Mouse (Mus musculus): ENCODE results near the gene Rtkn. TPM values are rescaled to one million over a fixed set of nuclear protein-coding genes. Genes with fewer than 3 reads are reported as not detected.

The Rtkn gene
- polyA plus RNA-seq, 1 experiment from 2014 or later: 10.1 TPM

DNA sequence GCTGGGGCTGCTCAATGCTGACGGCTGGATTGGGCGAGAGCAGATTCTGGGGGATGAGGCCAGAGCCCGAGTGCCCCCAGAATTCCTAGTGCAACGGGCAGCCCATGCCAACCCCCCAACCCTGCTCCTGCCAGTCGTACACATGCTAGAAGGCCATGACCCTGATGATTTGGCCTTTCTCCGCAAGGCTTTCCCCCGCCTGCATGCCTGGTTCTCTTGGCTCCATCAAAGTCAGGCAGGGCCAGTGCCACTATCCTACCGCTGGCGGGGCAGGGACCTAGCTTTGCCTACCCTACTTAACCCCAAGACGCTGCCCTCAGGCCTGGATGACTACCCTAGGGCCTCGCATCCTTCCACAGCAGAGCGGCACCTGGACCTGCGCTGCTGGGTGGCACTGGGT, 17.6 kb upstream of the Rtkn start:
- Histone ChIP-seq H3K27me3 (no peaks in the 10 kb centered on the region), H3K36me3 (peaks cover 32% of the 10 kb centered on the region), H3K4me3 (replicated peaks) (no peak overlapping the region), H3K9ac (peak overlapping the region; percentile 96; the same call in 1 of the 2 replicates), H3K4me1 (replicated peaks) (peaks cover 76% of the 10 kb centered on the region), H3K4me2 (0 out of 2 replicates have a peak overlapping the region, but pooled peaks have one; percentile 97), H3K27ac (peak overlapping the region; percentile 31; the same call in 1 of the 2 replicates), H3K9me3 (replicated peaks) (no peaks in the 10 kb centered on the region)
- WGBS (ENCODE audit: insufficient replicate concordance): 87% methylated on average over 13 of the region's 13 CpGs
- ATAC-seq (ENCODE audit: low read depth) (no peak), DNase-seq (no peak)

DNA sequence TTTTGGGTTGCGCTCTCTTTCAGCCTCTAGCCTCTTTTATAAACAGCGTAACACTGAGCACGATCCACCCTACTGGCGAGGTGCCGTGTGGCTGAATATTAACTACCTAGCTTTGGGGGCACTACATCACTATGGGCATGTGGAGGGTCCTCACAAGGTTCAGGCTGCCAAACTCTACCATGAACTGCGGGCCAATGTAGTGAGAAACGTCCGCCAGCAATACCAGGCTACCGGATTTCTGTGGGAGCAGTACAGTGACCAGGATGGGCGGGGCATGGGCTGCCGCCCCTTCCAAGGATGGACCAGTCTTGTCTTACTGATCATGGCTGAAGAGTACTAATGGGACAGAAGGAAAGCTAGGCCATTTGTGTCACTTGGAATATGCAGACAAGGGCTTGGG, 16.9 kb upstream of the Rtkn start:
- H3K27ac ChIP-seq: peak overlapping the region; percentile 94; the same call in 1 of the 2 replicates
- H3K9me3 ChIP-seq (replicated peaks): no peaks in the 10 kb centered on the region

DNA sequence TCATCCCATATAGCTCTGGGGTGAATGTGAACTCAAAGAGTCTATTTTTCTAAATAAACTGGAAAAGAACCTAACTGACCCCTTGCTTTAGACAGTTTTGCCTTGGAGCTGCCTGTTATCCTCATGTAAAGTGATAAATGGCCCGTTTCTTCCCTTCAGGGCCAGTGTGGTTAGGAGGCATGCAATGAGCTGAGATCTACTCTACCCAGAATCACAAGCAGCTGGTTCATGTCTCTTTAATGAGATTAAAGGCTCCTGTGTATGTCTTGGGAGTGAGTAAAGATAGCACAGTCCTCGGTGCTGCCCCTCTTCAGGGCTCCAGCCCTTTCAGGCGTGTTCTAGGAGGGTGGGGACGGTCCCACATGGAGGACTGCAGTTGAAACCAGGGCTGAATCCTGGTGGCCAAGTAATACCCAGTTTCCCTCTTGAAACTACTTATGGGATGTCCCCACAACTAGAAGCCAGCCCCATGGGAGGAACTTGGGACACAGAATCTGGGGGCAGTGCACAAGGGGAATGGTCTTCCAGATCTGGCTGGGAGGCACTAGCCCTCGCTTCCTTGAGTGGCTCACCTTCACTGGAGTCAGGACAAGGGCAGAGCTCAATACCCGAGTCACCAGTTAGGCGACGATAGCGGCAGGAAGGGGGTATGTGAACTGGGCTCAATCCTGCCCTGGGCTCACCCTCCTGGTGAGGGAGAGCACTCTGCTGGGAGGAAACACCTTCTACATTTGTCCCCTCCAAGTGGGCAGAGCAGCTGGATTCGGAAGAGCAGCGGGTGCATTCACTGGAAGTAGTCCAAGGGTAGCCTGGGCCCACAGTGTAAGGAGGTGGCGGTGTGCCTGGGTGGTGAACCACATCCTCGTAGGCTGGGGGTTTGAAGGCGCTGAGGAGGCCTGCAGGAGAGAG, 16.2 kb upstream of the Rtkn start:
- Histone ChIP-seq H3K9ac (peak overlapping the region; percentile 72), H3K27ac (peak overlapping the region; percentile 94), H3K9me3 (replicated peaks) (no peaks in the 10 kb centered on the region), H3K4me2 (peak overlapping the region; percentile 97), H3K36me3 (peaks cover 41% of the 10 kb centered on the region), H3K27me3 (no peaks in the 10 kb centered on the region), H3K4me3 (replicated peaks) (0 out of 2 replicates have a peak overlapping the region, but pooled peaks have one; percentile 73), H3K4me1 (replicated peaks) (peaks cover 82% of the 10 kb centered on the region)
- no peak for DNase-seq
- 66% methylated on average over 14 of the region's 14 CpGs for WGBS (ENCODE audit: insufficient replicate concordance)
- no peak for ATAC-seq (ENCODE audit: low read depth)

More for the DNA sequence above, 16.9 kb upstream of the Rtkn start:
- peaks cover 82% of the 10 kb centered on the region for H3K4me1 ChIP-seq (replicated peaks)
- no peak for ATAC-seq (ENCODE audit: low read depth)
- H3K4me2 ChIP-seq: no peak overlapping the region
- WGBS (ENCODE audit: insufficient replicate concordance): 84% methylated on average over 11 of the region's 11 CpGs
- H3K36me3 ChIP-seq: peaks cover 38% of the 10 kb centered on the region
- H3K4me3 ChIP-seq (replicated peaks): no peak overlapping the region
- no peaks in the 10 kb centered on the region for H3K27me3 ChIP-seq
- no peak overlapping the region for H3K9ac ChIP-seq
- no peak for DNase-seq

DNA sequence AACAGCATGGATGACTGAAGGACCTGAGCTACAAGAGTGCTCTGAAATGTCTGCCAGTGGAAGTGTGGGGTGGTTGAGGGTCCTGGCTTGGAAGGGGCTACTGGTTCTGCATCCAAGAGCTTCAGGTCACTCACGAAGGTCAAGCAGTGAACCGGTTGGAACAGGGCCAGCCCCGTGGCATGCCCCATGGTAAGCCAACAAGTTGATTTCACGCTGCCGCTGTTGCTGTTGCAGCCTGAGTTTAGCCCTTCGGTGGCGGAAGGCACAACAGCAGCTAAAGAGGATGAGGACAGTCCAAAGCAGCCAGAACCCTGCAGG, 15.6 kb upstream of the Rtkn start:
- 84% methylated on average over 7 of the region's 7 CpGs for WGBS (ENCODE audit: insufficient replicate concordance)
- H3K36me3 ChIP-seq: peaks cover 41% of the 10 kb centered on the region
- H3K9me3 ChIP-seq (replicated peaks): no peaks in the 10 kb centered on the region
- H3K4me2 ChIP-seq: peak overlapping the region; percentile 97
- peak overlapping the region; percentile 73 for H3K4me3 ChIP-seq (replicated peaks)
- ATAC-seq (ENCODE audit: low read depth) (no peak), DNase-seq (no peak)
- H3K27ac ChIP-seq: peak overlapping the region; percentile 94
- H3K4me1 ChIP-seq (replicated peaks): peaks cover 80% of the 10 kb centered on the region
- H3K9ac ChIP-seq: peak overlapping the region; percentile 72
- no peaks in the 10 kb centered on the region for H3K27me3 ChIP-seq

DNA sequence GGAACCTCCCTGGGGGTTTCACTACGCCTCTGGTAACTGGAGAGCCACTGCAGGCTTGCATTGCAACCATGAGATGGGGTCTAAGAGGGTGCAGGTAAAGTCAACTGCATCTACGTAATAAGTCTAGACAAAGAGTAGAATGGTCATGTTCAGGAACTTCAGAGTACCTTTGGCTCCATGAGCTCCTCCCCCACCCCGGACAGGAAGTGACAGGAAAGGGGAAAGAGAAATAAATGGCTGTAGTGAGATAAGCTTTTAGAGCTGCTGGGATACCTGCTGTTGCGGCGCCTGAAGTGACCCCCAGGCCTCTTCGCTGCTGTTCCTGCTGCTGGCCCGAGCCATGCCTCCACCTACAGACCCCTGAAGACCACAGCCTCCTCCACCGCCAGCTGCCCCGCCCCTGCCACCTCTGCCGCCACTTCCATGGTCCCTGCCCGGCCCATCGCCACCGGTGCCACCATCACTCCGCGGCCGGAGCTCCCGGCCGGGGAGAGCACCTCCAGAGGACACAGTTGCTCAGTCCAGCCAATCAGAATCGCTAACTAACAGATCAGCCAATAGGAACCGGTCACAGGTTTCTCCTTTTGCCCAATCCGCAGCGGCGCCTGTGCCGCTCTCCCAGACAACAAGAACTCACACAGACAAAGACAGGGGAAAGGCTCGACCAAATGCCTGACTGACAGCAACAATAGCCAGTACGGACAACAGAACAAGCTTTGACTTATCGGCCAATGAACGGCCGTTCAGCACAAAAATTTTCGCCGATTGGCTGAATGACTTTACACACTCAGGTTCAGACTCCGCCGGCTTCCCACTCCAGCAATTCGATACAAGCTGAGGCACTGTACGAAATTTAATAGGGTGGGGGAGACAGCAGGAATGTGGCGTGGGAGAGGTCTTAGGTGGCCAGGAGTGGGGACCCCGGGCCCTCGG, 14.1 kb upstream of the Rtkn start, which contains the start of gene Wbp1:
Gene Wbp1, minus strand, starts transcription at position 630 of the 933 bp plus-strand sequence.
- H3K9me3 ChIP-seq (replicated peaks): no peaks in the 10 kb centered on the region
- peaks cover 41% of the 10 kb centered on the region for H3K36me3 ChIP-seq
- H3K9ac ChIP-seq: peak within 1 kb of the TSS; percentile 83
- H3K4me3 ChIP-seq (replicated peaks): peak within 1 kb of the TSS; percentile 73
- WGBS (ENCODE audit: insufficient replicate concordance): under 1% methylated on average over 38 of the region's 38 CpGs
- peak within 1 kb of the TSS; percentile 97 for H3K4me2 ChIP-seq
- peak; percentile 90 for ATAC-seq (ENCODE audit: low read depth)
- H3K27me3 ChIP-seq: no peaks in the 10 kb centered on the region
- H3K4me1 ChIP-seq (replicated peaks): peaks cover 77% of the 10 kb centered on the region
- DNase-seq: peak; percentile 95
- peak within 1 kb of the TSS; percentile 94 for H3K27ac ChIP-seq

DNA sequence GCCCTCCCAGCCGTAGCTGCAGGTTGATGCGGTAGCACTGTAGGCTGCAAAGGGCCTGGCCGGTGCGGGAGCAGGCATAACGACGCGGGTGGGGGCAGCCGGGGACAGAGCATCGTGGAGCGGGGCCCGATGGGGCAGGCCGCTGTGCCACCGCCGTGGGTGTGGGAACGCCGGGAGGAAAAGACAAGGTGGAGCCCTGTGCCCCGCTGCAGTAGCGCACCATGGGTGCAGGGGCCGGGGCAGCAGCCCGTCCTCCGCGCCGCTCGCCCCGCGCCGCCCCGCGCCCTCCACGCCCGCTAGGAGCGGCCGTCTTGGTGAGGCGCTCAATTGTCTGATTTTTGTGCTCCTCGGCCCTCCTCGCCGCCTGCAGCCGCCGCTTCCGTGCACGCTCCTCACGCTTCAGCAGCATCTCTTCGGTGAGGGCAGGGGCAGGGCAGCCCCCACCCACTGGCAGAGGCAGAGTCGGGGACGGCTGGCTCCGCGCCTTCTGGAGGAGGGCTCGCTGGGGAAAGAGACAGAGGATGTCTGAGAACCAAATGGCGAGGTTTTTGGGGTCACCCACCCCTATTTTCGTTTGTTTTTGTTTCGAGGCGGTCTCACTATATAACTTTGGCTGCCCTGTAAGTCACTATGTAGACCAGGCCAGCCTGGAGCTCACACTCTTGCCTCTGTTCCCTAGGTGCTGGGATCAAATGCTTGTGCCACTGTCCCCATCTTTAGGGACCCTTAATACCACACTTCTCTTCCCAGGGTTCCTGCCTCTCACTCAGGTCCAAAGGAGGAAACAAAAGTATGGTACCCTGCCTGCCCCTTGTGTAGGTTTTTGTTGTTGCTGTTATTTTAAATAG, 13.2 kb upstream of the Rtkn start:
- Histone ChIP-seq H3K36me3 (peaks cover 36% of the 10 kb centered on the region), H3K4me1 (replicated peaks) (peaks cover 68% of the 10 kb centered on the region), H3K4me3 (replicated peaks) (peak overlapping the region; percentile 73), H3K27me3 (no peaks in the 10 kb centered on the region), H3K9me3 (replicated peaks) (no peaks in the 10 kb centered on the region), H3K4me2 (peak overlapping the region; percentile 97), H3K27ac (peak overlapping the region; percentile 94), H3K9ac (peak overlapping the region; percentile 83)
- peak; percentile 43 for ATAC-seq (ENCODE audit: low read depth)
- WGBS (ENCODE audit: insufficient replicate concordance): 3% methylated on average over 52 of the region's 52 CpGs
- DNase-seq: no peak

DNA sequence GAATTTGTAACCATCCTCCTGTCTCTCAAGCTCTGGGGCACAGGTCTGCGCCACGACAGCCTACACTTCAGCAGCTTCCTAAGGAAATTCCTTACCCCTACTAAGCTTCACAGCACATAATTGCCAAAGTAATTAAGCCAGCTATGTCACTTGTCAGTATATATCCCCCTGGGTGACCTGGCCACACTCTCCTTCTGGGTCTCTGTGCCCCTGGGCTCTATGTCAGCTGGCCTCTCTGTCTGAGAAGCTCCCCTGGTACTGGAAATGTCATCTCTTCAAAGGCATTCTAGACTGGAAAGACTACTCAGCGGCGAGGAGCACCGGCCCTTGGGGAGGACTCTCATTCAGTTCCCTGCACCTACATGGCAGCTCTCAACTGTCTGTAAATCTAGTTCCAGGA, 12.3 kb upstream of the Rtkn start:
- DNase-seq: no peak
- Histone ChIP-seq H3K27ac (peak overlapping the region; percentile 94), H3K4me2 (peak overlapping the region; percentile 97), H3K27me3 (no peaks in the 10 kb centered on the region), H3K9me3 (replicated peaks) (no peaks in the 10 kb centered on the region), H3K4me1 (replicated peaks) (peaks cover 59% of the 10 kb centered on the region), H3K4me3 (replicated peaks) (peak overlapping the region; percentile 73), H3K9ac (peak overlapping the region; percentile 83), H3K36me3 (peaks cover 27% of the 10 kb centered on the region)
- ATAC-seq (ENCODE audit: low read depth): no peak
- 89% methylated on average over 5 of the region's 5 CpGs for WGBS (ENCODE audit: insufficient replicate concordance)

DNA sequence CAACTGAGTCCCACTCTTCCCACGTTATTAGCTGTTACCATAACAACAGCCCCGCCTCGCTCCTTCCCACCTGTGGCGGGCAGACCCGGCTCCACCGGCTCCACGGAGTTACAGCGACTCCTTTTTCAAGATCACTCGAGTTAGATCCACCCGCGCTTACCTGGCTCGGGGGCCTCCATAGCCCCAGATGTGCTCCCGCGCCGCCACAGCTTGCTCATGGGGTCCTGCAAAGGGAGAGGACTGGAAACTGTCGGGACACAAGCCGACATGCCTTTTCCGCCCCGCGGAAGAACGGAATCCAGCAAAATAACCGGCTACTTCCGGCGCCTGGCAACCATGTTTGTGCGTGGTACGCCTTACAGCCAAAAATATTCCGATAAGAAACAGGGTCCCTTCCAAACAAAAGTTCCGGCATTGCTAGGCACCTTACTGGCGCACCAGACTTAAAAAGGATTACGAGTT, 10.4 kb upstream of the Rtkn start:
- no peaks in the 10 kb centered on the region for H3K9me3 ChIP-seq (replicated peaks)
- ATAC-seq (ENCODE audit: low read depth): peak; percentile 11
- under 1% methylated on average over 30 of the region's 30 CpGs for WGBS (ENCODE audit: insufficient replicate concordance)
- no peaks in the 10 kb centered on the region for H3K27me3 ChIP-seq
- peak overlapping the region; percentile 87 for H3K27ac ChIP-seq
- DNase-seq: peak; percentile 83
- peaks cover 9% of the 10 kb centered on the region; the same call in 1 of the 2 replicates for H3K36me3 ChIP-seq
- peak overlapping the region; percentile 85 for H3K9ac ChIP-seq
- peak overlapping the region; percentile 76 for H3K4me3 ChIP-seq (replicated peaks)
- H3K4me1 ChIP-seq (replicated peaks): peaks cover 41% of the 10 kb centered on the region
- H3K4me2 ChIP-seq: peak overlapping the region; percentile 86

DNA sequence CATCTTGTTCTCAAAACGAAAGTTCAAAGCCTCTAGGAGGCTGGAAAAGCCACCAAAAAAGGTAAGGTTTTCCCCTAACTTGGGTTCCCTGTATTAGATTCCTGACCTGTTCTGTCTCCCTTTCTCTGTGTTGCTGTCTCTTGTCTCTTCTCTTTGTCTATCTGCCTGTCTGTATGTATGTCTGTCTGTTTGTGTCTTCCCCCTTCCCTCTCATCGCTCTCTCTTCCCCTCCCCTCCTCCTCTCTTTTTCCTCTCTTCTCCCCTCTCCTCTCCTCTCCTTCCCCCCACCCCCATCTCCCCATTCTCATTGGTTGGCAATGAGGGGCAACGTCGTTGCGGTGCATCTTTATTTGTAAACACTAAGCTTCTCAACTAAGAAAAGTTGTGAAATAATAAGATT, 9.9 kb upstream of the Rtkn start, which contains the start of gene Ino80b:
Gene Ino80b, minus strand, starts transcription at position 101 of the 400 bp plus-strand sequence.
- no peaks in the 10 kb centered on the region for H3K27me3 ChIP-seq
- H3K4me1 ChIP-seq (replicated peaks): peaks cover 36% of the 10 kb centered on the region
- H3K4me3 ChIP-seq (replicated peaks): peak within 1 kb of the TSS; percentile 76
- peak within 1 kb of the TSS; percentile 86 for H3K4me2 ChIP-seq
- WGBS (ENCODE audit: insufficient replicate concordance): 34% methylated on average over 5 of the region's 5 CpGs
- H3K9me3 ChIP-seq (replicated peaks): no peaks in the 10 kb centered on the region
- no peak for DNase-seq
- H3K27ac ChIP-seq: peak within 1 kb of the TSS; percentile 87
- peak within 1 kb of the TSS; percentile 85 for H3K9ac ChIP-seq
- no peak for ATAC-seq (ENCODE audit: low read depth)
- peaks cover 9% of the 10 kb centered on the region; the same call in 1 of the 2 replicates for H3K36me3 ChIP-seq

DNA sequence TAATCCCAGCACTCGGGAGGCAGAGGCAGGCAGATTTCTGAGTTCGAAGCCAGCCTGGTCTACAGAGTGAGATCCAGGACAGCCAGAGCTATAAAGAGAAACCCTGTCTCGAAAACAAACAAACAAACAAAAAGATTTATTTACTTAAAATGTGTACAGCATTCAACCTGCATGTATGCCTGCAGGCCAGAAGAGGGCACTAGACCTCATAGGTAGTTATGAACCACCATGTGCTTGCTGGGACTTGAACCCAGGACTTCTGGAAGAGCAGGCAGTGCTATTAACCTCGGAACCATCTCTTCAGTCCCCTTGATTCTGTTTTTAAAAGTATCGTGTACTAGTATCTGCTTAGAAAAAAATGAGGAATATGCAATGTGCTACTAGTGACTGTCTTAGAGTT, 7.8 kb upstream of the Rtkn start:
- Histone ChIP-seq H3K36me3 (peaks cover 9% of the 10 kb centered on the region; the same call in 1 of the 2 replicates), H3K27me3 (no peaks in the 10 kb centered on the region), H3K4me3 (replicated peaks) (no peak overlapping the region), H3K27ac (no peak overlapping the region), H3K9ac (no peak overlapping the region), H3K9me3 (replicated peaks) (no peaks in the 10 kb centered on the region), H3K4me2 (no peak overlapping the region), H3K4me1 (replicated peaks) (peaks cover 40% of the 10 kb centered on the region)
- ATAC-seq (ENCODE audit: low read depth) (no peak), DNase-seq (no peak)
- WGBS (ENCODE audit: insufficient replicate concordance): 72% methylated on average over 5 of the region's 5 CpGs
